Mouse (Mus musculus): ENCODE measurements around the gene Krt1. TPM values are rescaled to one million over a fixed set of nuclear protein-coding genes. Genes with fewer than 3 reads are reported as not detected.

Krt1 gene
- polyA plus RNA-seq, 1 experiment = 2.6 TPM

GRCm38 (mm10) chr15:101803052-101803822, 47.4 kb downstream of the Krt1 start:
- DNase-seq (ENCODE audit: low spot score) = no peak

DNA sequence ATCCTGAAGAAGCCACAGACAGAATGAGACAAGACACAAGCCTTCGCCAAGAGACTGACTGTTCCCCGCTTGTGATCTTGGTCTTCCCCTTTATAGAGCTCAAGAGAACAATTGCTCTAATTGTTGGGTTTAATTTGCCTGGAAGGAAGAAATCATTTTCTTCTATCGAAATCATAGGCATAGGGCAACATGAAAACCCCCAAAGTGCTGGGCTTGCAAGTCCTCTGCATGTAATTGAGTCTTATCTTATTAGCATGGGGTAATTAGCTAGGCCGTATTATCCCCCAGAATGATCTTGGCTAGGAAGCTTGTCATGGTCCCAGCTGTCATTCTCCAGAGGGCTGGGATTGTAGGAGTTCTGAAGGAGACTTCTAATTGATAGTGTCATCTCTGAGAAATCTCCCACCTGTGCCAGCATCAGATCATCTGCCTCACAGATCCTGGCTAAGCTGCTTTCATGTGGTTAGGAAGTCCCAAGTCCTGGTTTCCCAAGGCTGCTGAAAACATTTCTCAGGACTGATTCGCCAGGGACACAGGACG, 48.2 kb downstream of the Krt1 start, which contains the start of gene Krt73:
Gene Krt73 (minus strand): TSS at position 51 of the 540 bp plus-strand sequence.
- DNase-seq (ENCODE audit: low spot score) = no peak

Other genes starting within 250 kb of the Krt1 start
- gene Gm5414, start 222.6 kb downstream of the Krt1 start, polyA plus RNA-seq (2012; rRNA removed) = not detected in 2 replicates
- gene Gm5478, start 203.4 kb downstream of the Krt1 start, polyA plus RNA-seq (2012; rRNA removed) = not detected in 2 replicates
- gene Krt6b, start 170.5 kb downstream of the Krt1 start, polyA plus RNA-seq (2012; rRNA removed) = not detected in 2 replicates
- 0.03 TPM in 1 of 2 replicates, not detected in the other for gene Krt6a, start 156.5 kb downstream of the Krt1 start, polyA plus RNA-seq (2012; rRNA removed)
- 508 and 532 TPM in 2 replicates for gene Krt5, start 137.9 kb downstream of the Krt1 start, polyA plus RNA-seq (2012; rRNA removed)
- gene Krt71, start 107.7 kb downstream of the Krt1 start, polyA plus RNA-seq (2012; rRNA removed) = not detected in 2 replicates
- gene Krt72, start 64.3 kb downstream of the Krt1 start, polyA plus RNA-seq (2012; rRNA removed) = not detected in 2 replicates
- gene Krt73, start 48.4 kb downstream of the Krt1 start, polyA plus RNA-seq (2012; rRNA removed) = not detected in 2 replicates
- not detected in 2 replicates for gene Krt2, start 32.6 kb downstream of the Krt1 start, polyA plus RNA-seq (2012; rRNA removed)
- gene Krt77, start 18.9 kb upstream of the Krt1 start, polyA plus RNA-seq (2012; rRNA removed) = 0.04 and 0.14 TPM in 2 replicates
- gene Krt76, start 42.1 kb upstream of the Krt1 start, polyA plus RNA-seq (2012; rRNA removed) = 0.04 TPM in 1 of 2 replicates, not detected in the other
- gene Krt4, start 73.9 kb upstream of the Krt1 start, polyA plus RNA-seq (2012; rRNA removed) = 74.0 and 74.4 TPM in 2 replicates
- gene Krt79, start 89.5 kb upstream of the Krt1 start, polyA plus RNA-seq (2012; rRNA removed) = 1.5 and 1.9 TPM in 2 replicates
- gene Krt78, start 103.5 kb upstream of the Krt1 start, polyA plus RNA-seq (2012; rRNA removed) = 2.1 and 3.0 TPM in 2 replicates
- 382 and 417 TPM in 2 replicates for gene Krt8, start 153.7 kb upstream of the Krt1 start, polyA plus RNA-seq (2012; rRNA removed)
- gene Krt18, start 177.4 kb upstream of the Krt1 start, polyA plus RNA-seq (2012; rRNA removed) = 642 and 655 TPM in 2 replicates
- 121 and 170 TPM in 2 replicates for gene Eif4b, start 223.0 kb upstream of the Krt1 start, polyA plus RNA-seq (2012; rRNA removed)
- 69.2 and 107 TPM in 2 replicates for gene Tns2, start 249.6 kb upstream of the Krt1 start, polyA plus RNA-seq (2012; rRNA removed)